Mouse (Mus musculus): ENCODE measurements at regions not wholly inside any gene's neighbourhood (a gene's known extent, or its start where the extent isn't known, plus 50 kb on each side); places are given as distances from the start of the nearest gene placed in this dataset.

DNA sequence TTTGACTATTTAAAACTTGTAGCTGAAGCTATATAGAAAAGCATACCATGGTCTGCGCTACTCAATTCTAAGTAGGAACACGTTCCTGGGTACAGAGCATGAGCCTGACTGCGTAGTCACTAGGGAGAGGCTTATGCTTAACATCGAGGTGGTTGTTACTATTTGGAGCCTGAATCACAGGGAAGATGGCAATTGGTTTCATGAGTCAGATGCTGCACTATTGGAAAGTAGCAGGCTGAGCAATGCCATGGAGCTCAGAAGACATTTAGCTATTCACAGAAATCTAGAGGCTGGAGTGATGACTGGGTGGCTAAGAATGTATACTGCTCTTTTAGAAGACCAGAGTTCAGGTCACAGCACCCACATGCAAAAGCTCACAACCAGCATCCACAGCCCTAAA is 302.4 kb upstream of the Gcfc2 start:
- WGBS = 80% methylated on average over 4 of the region's 4 CpGs
- TF ChIP-seq EP300 (IDR thresholded peaks at IDR 0.05; ENCODE audit: low read depth) (no peak), CTCF (IDR thresholded peaks at IDR 0.05; ENCODE audit: low read depth) (no peak)
- H3K4me2 ChIP-seq (ENCODE audit: low read depth, low read length) = no peak overlapping the region

DNA sequence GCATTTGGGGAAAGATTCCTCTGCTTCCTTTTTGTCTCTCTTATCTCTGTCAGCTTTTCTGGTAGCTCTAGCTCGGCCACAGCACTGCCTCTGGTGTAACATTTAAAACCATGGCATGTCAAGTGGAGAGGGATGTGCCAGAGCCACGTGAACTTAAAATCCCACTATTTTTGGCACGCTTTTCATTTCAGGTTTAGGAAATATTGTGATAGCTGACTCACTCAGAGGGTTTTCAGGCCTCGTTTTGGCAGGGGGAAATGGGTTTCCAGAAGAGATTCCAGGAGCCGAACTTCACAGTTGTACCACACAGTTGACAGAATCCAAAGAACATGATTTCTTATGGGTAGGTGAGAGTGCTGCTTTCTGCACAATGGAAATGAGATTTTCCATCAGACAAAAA is 300.8 kb upstream of the Gcfc2 start:
- H3K9ac ChIP-seq (replicated peaks; ENCODE audit: low read depth, low read length) = no peak overlapping the region
- H3K9me3 ChIP-seq (replicated peaks; ENCODE audit: control insufficient read depth, low read length) = no peaks in the 10 kb centered on the region
- no peak overlapping the region for H3K27ac ChIP-seq (ENCODE audit: low read depth)
- TF ChIP-seq EP300 (IDR thresholded peaks at IDR 0.05; ENCODE audit: low read depth) (no peak), CTCF (IDR thresholded peaks at IDR 0.05; ENCODE audit: low read depth) (no peak)
- no peaks in the 10 kb centered on the region for H3K27me3 ChIP-seq (ENCODE audit: control insufficient read depth, insufficient read depth, low read length)
- WGBS = 29% methylated on average over 5 of the region's 5 CpGs
- H3K4me2 ChIP-seq (ENCODE audit: low read depth, low read length) = no peak overlapping the region
- ATAC-seq (ENCODE audit: insufficient read depth, low read depth) (no peak), DNase-seq (ENCODE audit: low spot score) (no peak)
- no peaks in the 10 kb centered on the region for H3K36me3 ChIP-seq (replicated peaks; ENCODE audit: control insufficient read depth, insufficient read depth, low read length)
- no peaks in the 10 kb centered on the region for H3K4me1 ChIP-seq (ENCODE audit: control insufficient read depth, insufficient read depth)
- H3K4me3 ChIP-seq (ENCODE audit: low read depth, low read length) = no peak overlapping the region

More for the DNA sequence above, 302.4 kb upstream of the Gcfc2 start:
- H3K36me3 ChIP-seq (replicated peaks; ENCODE audit: control insufficient read depth, insufficient read depth, low read length) = no peaks in the 10 kb centered on the region
- DNase-seq (ENCODE audit: low spot score) (no peak), ATAC-seq (ENCODE audit: insufficient read depth, low read depth) (no peak)
- H3K4me3 ChIP-seq (ENCODE audit: low read depth, low read length) = no peak overlapping the region
- H3K27ac ChIP-seq (ENCODE audit: low read depth) = no peak overlapping the region
- no peaks in the 10 kb centered on the region for H3K9me3 ChIP-seq (replicated peaks; ENCODE audit: control insufficient read depth, low read length)
- no peak overlapping the region for H3K9ac ChIP-seq (replicated peaks; ENCODE audit: low read depth, low read length)
- H3K4me1 ChIP-seq (ENCODE audit: control insufficient read depth, insufficient read depth) = no peaks in the 10 kb centered on the region
- no peaks in the 10 kb centered on the region for H3K27me3 ChIP-seq (ENCODE audit: control insufficient read depth, insufficient read depth, low read length)

DNA sequence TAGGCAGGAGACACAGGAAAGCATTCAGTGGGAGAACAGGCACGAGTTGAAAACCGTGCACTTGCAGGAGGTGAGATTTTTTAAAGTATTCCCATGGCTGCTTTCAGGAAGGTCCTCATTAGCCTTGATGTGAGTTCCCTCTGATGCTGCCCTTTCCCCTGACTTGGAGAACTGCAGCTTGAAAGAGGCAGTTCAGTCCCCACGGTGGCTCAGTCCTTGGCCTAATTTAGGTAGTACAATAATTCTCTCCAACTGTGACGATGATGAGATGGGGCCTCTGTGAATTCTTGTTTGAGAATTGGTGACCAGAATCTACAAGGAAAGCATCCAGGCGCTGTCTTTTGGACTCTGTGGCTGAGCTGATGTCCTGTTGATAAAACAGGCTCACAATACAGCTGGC is 298.5 kb upstream of the Gcfc2 start:
- no peak overlapping the region for H3K9ac ChIP-seq (replicated peaks; ENCODE audit: low read depth, low read length)
- no peak overlapping the region for H3K27ac ChIP-seq (ENCODE audit: low read depth)
- H3K4me1 ChIP-seq (ENCODE audit: control insufficient read depth, insufficient read depth) = no peaks in the 10 kb centered on the region
- H3K4me3 ChIP-seq (ENCODE audit: low read depth, low read length) = no peak overlapping the region
- H3K9me3 ChIP-seq (replicated peaks; ENCODE audit: control insufficient read depth, low read length) = no peaks in the 10 kb centered on the region
- TF ChIP-seq EP300 (IDR thresholded peaks at IDR 0.05; ENCODE audit: low read depth) (no peak), CTCF (IDR thresholded peaks at IDR 0.05; ENCODE audit: low read depth) (no peak)
- WGBS = 77% methylated on average over 5 of the region's 5 CpGs
- no peak for ATAC-seq (ENCODE audit: insufficient read depth, low read depth)
- no peak for DNase-seq (ENCODE audit: low spot score)
- no peak overlapping the region for H3K4me2 ChIP-seq (ENCODE audit: low read depth, low read length)
- H3K36me3 ChIP-seq (replicated peaks; ENCODE audit: control insufficient read depth, insufficient read depth, low read length) = no peaks in the 10 kb centered on the region
- H3K27me3 ChIP-seq (ENCODE audit: control insufficient read depth, insufficient read depth, low read length) = no peaks in the 10 kb centered on the region

DNA sequence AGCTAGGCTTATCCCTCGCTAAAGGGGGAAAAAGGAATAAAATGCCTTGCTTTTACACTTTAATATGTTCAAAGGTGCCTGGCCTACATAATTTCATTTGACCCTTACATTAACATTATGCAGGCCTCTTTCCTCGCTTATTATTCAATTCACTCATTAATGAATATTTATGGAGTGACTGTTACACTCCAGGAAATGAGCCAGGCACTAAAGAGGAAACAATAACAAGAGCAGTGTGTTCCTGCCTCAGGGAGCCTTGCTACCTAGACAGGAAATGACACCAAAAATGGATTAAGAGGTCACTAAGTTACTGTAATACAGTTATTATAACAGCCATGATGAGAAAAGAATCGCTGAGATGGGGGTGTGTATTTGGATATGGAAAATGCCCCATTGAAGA is 289.9 kb upstream of the Gcfc2 start:
- DNase-seq (ENCODE audit: low spot score) = no peak
- Histone ChIP-seq H3K27me3 (ENCODE audit: control insufficient read depth, insufficient read depth, low read length) (no peaks in the 10 kb centered on the region), H3K4me3 (ENCODE audit: low read depth, low read length) (no peak overlapping the region), H3K9me3 (replicated peaks; ENCODE audit: control insufficient read depth, low read length) (no peaks in the 10 kb centered on the region), H3K4me2 (ENCODE audit: low read depth, low read length) (no peak overlapping the region), H3K9ac (replicated peaks; ENCODE audit: low read depth, low read length) (no peak overlapping the region), H3K4me1 (ENCODE audit: control insufficient read depth, insufficient read depth) (no peaks in the 10 kb centered on the region), H3K36me3 (replicated peaks; ENCODE audit: control insufficient read depth, insufficient read depth, low read length) (no peaks in the 10 kb centered on the region), H3K27ac (ENCODE audit: low read depth) (no peak overlapping the region)
- WGBS = 46% methylated on average over 3 of the region's 3 CpGs
- TF ChIP-seq EP300 (IDR thresholded peaks at IDR 0.05; ENCODE audit: low read depth) (no peak), CTCF (IDR thresholded peaks at IDR 0.05; ENCODE audit: low read depth) (no peak)
- ATAC-seq (ENCODE audit: insufficient read depth, low read depth) = no peak

DNA sequence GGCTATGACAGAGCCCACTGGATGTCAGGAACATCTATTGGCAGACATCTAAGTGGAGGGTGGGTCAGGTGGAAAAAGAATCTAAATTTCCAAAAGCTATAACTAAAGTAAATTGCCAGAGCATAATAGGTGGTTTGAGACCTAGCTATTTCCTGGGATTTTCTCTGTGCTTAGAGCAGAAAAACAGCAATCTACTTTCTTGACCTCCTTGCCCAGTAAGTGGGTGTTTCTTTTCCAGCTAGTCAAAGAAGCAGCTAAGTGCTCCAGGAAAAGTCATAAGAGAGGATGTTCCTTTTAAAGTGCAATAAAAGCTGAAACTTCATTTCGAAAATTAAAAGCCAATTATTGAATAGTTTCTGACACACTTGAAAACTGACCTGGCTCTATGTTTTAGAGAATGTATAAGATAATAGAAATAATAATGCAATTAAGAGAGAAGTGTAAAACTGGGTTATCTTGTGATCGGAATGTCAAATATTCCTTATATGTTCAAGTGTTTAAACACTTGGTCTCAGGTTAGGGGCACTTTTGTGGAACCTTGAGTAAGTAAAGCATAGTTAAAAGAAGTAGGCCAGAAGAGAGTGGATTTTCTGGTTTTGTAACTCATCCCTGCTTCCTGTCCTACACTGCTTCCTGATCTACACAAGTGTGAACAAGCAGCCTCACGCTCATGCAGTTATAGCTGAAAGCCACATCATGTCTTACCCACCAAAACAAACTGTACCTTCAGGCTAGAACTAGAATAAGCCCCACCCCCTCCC is 275.7 kb upstream of the Gcfc2 start:
- Histone ChIP-seq H3K9me3 (replicated peaks; ENCODE audit: control insufficient read depth, low read length) (no peaks in the 10 kb centered on the region), H3K27me3 (ENCODE audit: control insufficient read depth, insufficient read depth, low read length) (no peaks in the 10 kb centered on the region), H3K27ac (ENCODE audit: low read depth) (no peak overlapping the region), H3K4me2 (ENCODE audit: low read depth, low read length) (no peak overlapping the region), H3K4me1 (ENCODE audit: control insufficient read depth, insufficient read depth) (no peaks in the 10 kb centered on the region), H3K9ac (replicated peaks; ENCODE audit: low read depth, low read length) (no peak overlapping the region), H3K4me3 (ENCODE audit: low read depth, low read length) (no peak overlapping the region), H3K36me3 (replicated peaks; ENCODE audit: control insufficient read depth, insufficient read depth, low read length) (no peaks in the 10 kb centered on the region)
- TF ChIP-seq EP300 (IDR thresholded peaks at IDR 0.05; ENCODE audit: low read depth) = no peak
- TF ChIP-seq CTCF (IDR thresholded peaks at IDR 0.05; ENCODE audit: low read depth) = no peak
- DNase-seq (ENCODE audit: low spot score) (no peak), ATAC-seq (ENCODE audit: insufficient read depth, low read depth) (no peak)
- 81% methylated on average over 3 of the region's 3 CpGs for WGBS

DNA sequence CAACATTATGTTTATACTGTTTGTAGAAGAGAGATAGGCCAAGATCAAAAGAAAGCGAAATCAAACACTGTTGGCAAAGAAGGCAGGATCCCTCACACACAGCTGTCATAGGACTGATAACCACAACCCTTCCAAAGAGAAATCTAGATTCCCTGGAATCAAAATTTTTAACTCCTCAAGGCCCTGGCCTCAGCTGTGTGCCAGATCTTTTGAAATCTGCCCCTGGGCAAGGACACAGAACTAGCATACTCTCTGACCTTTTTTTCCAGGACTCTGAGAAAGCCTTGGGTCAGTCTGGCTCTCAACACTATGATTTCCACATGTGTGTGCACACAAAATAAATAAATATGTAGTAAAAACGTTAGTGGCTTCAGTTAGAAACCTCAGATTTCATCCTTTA is 271.6 kb upstream of the Gcfc2 start:
- 65% methylated on average over 2 of the region's 2 CpGs for WGBS
- no peak for TF ChIP-seq CTCF (IDR thresholded peaks at IDR 0.05; ENCODE audit: low read depth)
- no peak for TF ChIP-seq EP300 (IDR thresholded peaks at IDR 0.05; ENCODE audit: low read depth)
- no peak for ATAC-seq (ENCODE audit: insufficient read depth, low read depth)
- no peaks in the 10 kb centered on the region for H3K36me3 ChIP-seq (replicated peaks; ENCODE audit: control insufficient read depth, insufficient read depth, low read length)
- no peaks in the 10 kb centered on the region for H3K4me1 ChIP-seq (ENCODE audit: control insufficient read depth, insufficient read depth)
- H3K4me3 ChIP-seq (ENCODE audit: low read depth, low read length) = no peak overlapping the region
- no peak overlapping the region for H3K27ac ChIP-seq (ENCODE audit: low read depth)
- H3K9me3 ChIP-seq (replicated peaks; ENCODE audit: control insufficient read depth, low read length) = no peaks in the 10 kb centered on the region
- H3K9ac ChIP-seq (replicated peaks; ENCODE audit: low read depth, low read length) = no peak overlapping the region
- no peak for DNase-seq (ENCODE audit: low spot score)
- H3K27me3 ChIP-seq (ENCODE audit: control insufficient read depth, insufficient read depth, low read length) = no peaks in the 10 kb centered on the region
- H3K4me2 ChIP-seq (ENCODE audit: low read depth, low read length) = no peak overlapping the region

Data from heart, postnatal 0 days (tissue).